Mouse (Mus musculus) forebrain, embryonic 10.5 days (tissue): Measurements from ENCODE around the gene Tpk1. TPM values are rescaled to one million over a fixed set of nuclear protein-coding genes. Genes with fewer than 3 reads are reported as not detected.

ENCODE experiments used
- DNase-seq: peaks from one replicate; pipeline ENCODE4 v3.0.0-alpha.2; 2017; ENCODE audit warnings: low spot score; ENCODE audit errors: extremely low spot score
- H3K27ac ChIP-seq: fragments of 300-500 bp; sonication (generic); 2 replicates; pipeline ENCODE4 v1.5.1; 2016; ENCODE audit warnings: mild to moderate bottlenecking
- H3K27me3 ChIP-seq: fragments of 300-500 bp; sonication (generic); 2 replicates; pipeline ENCODE4 v1.6.1; 2016; ENCODE audit warnings: mild to moderate bottlenecking; ENCODE audit not compliant: poor library complexity, severe bottlenecking
- H3K36me3 ChIP-seq: fragments of 300-500 bp; sonication (generic); replicated peaks from 2 replicates; pipeline ENCODE4 v1.6.1; 2016; ENCODE audit warnings: mild to moderate bottlenecking, moderate library complexity
- H3K4me1 ChIP-seq: fragments of 300-500 bp; sonication (generic); 2 replicates; pipeline ENCODE4 v1.6.1; 2016
- H3K4me3 ChIP-seq: fragments of 300-500 bp; sonication (generic); 2 replicates; pipeline ENCODE4 v1.5.1; 2016; ENCODE audit warnings: mild to moderate bottlenecking, moderate library complexity
- H3K9me3 ChIP-seq: fragments of 300-500 bp; sonication (generic); 2 replicates; pipeline ENCODE4 v1.6.1; 2016; ENCODE audit warnings: mild to moderate bottlenecking, moderate library complexity
- WGBS: fragments of 180-500 bp; shearing (Covaris S2); methylation state at CpG from one replicate; pipeline ENCODE4 v1.1.7; 2016; 5-methylcytosine and 5-hydroxymethylcytosine counted together
- polyA plus RNA-seq: library from polyadenylated mRNA; unstranded; fragments of >200 nt; fragmentation: Nextera tagmentation; extraction: Ambion mirVana; gene quantifications from 2 replicates; pipeline ENCODE4 v1.2.1, GENCODE M21; 2016

The Tpk1 gene
- polyA plus RNA-seq, 1 experiment from 2014 or later: 4.8 TPM

- WGBS: 87% methylated on average over 7 of the region's 7 CpGs
Measured at GRCm38 (mm10) chr6:43666611-43667400, 728 bp upstream of the Tpk1 start.

GRCm38 (mm10) chr6:43661822-43662221, 4.3 kb downstream of the Tpk1 start:
- 94% methylated on average over 2 of the region's 2 CpGs for WGBS

More at GRCm38 (mm10) chr6:43666611-43667400, 728 bp upstream of the Tpk1 start:
- Histone ChIP-seq H3K9me3 (no peaks in the 10 kb centered on the region), H3K27ac (peak overlapping the region; percentile 94), H3K4me1 (peaks cover 16% of the 10 kb centered on the region; the same call in 1 of the 2 replicates), H3K4me3 (peak overlapping the region; percentile 65), H3K27me3 (no peaks in the 10 kb centered on the region), H3K36me3 (no peaks in the 10 kb centered on the region)
- DNase-seq: no peak

DNA sequence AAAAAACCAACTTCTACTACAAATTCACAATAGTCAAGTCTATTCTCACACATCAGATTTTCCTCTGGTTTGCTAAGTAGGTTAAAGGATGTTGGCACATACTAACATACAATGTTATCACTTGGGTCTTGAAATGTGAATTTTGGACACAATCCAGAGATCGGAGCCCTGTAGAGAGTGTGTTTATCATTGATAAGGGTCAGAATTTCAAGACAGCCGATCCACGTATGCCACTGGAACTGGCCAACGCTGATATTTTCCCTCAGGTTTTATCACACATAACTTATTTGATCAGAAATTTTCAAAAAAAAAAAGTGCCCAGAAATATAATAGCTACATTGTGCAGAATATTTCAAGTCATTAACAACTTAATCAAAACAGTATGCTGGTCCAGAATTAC, 7.8 kb downstream of the Tpk1 start:
- 94% methylated on average over 4 of the region's 4 CpGs for WGBS
- Histone ChIP-seq H3K36me3 (no peaks in the 10 kb centered on the region), H3K27ac (no peak overlapping the region), H3K27me3 (no peaks in the 10 kb centered on the region), H3K9me3 (no peaks in the 10 kb centered on the region), H3K4me1 (no peaks in the 10 kb centered on the region), H3K4me3 (no peak overlapping the region)
- no peak for DNase-seq

More at GRCm38 (mm10) chr6:43661822-43662221, 4.3 kb downstream of the Tpk1 start:
- no peak for DNase-seq
- Histone ChIP-seq H3K36me3 (no peaks in the 10 kb centered on the region), H3K4me1 (peaks cover 16% of the 10 kb centered on the region; the same call in 1 of the 2 replicates), H3K27me3 (no peaks in the 10 kb centered on the region), H3K27ac (no peak overlapping the region), H3K4me3 (no peak overlapping the region), H3K9me3 (no peaks in the 10 kb centered on the region)

GRCm38 (mm10) chr6:43657845-43658244, 8.2 kb downstream of the Tpk1 start:
- H3K36me3 ChIP-seq: no peaks in the 10 kb centered on the region
- H3K4me3 ChIP-seq: no peak overlapping the region
- H3K4me1 ChIP-seq: no peaks in the 10 kb centered on the region
- DNase-seq: no peak
- H3K27ac ChIP-seq: no peak overlapping the region
- WGBS: 90% methylated on average over 3 of the region's 3 CpGs
- H3K9me3 ChIP-seq: no peaks in the 10 kb centered on the region
- H3K27me3 ChIP-seq: no peaks in the 10 kb centered on the region

DNA sequence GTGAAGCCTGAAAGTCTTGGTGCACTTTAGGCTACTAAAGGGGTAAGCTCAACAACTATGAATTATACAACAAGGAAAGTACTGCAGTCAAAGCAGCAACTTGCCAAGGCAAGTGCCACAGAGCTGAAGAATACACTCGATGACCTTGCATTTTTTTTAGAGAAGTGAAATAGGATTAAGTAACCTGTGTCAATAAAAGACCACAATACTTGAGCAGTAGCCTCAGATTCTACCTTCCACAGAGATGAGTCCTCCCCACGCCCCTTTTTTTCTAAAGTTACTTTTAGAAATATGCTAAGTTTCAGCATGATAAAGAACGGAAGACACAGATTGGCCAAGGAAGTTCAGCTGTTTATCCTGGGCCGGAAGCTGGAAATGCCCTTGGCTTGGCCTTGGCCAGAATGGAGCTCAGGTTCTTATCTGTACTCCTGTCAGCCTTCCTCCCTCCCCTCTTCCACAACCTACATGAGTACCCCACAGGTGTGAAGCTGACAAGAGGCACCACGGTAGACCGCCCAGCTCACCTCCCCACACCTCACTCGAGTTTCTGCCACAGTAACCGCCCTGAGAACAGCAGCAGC, 11.1 kb downstream of the Tpk1 start:
- 85% methylated on average over 8 of the region's 8 CpGs for WGBS

DNA sequence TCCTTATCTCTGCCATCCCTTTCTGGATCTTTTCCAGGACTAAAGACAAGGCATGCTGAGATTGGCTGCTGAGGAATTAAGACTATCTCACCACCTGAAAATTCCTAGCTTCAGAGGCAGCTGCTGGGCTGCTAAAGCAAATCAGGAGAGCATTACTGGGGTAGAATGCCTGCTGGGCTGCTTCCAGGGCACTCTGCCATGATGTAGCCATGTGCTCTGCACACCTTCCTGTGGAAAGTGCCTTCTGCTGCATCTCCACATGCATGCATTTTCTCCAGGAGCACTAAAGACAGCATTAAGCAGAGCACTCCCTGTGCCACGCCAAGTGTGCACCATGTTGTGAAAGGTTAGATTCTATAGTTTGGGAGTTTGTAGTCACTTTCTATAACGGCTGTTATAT, 16.6 kb downstream of the Tpk1 start:
- Histone ChIP-seq H3K4me3 (no peak overlapping the region), H3K36me3 (no peaks in the 10 kb centered on the region), H3K27ac (no peak overlapping the region), H3K27me3 (no peaks in the 10 kb centered on the region), H3K4me1 (no peaks in the 10 kb centered on the region), H3K9me3 (no peaks in the 10 kb centered on the region)
- DNase-seq: no peak
- 87% methylated on average over 2 of the region's 2 CpGs for WGBS

More for the DNA sequence above, 11.1 kb downstream of the Tpk1 start:
- DNase-seq: no peak
- no peak overlapping the region for H3K27ac ChIP-seq
- H3K27me3 ChIP-seq: no peaks in the 10 kb centered on the region
- no peaks in the 10 kb centered on the region for H3K4me1 ChIP-seq
- H3K4me3 ChIP-seq: no peak overlapping the region
- no peaks in the 10 kb centered on the region for H3K36me3 ChIP-seq
- no peaks in the 10 kb centered on the region for H3K9me3 ChIP-seq

GRCm38 (mm10) chr6:43645674-43646073, 20.4 kb downstream of the Tpk1 start:
- H3K27ac ChIP-seq: no peak overlapping the region
- H3K9me3 ChIP-seq: no peaks in the 10 kb centered on the region
- WGBS: 93% methylated on average over 2 of the region's 2 CpGs
- no peaks in the 10 kb centered on the region for H3K4me1 ChIP-seq
- H3K27me3 ChIP-seq: no peaks in the 10 kb centered on the region
- no peak for DNase-seq
- no peaks in the 10 kb centered on the region for H3K36me3 ChIP-seq
- no peak overlapping the region for H3K4me3 ChIP-seq

GRCm38 (mm10) chr6:43645105-43645504, 21.0 kb downstream of the Tpk1 start:
- no peaks in the 10 kb centered on the region for H3K9me3 ChIP-seq
- H3K27ac ChIP-seq: no peak overlapping the region
- H3K36me3 ChIP-seq: no peaks in the 10 kb centered on the region
- no peaks in the 10 kb centered on the region for H3K4me1 ChIP-seq
- 88% methylated on average over 1 of the region's 1 CpGs for WGBS
- H3K4me3 ChIP-seq: no peak overlapping the region
- no peaks in the 10 kb centered on the region for H3K27me3 ChIP-seq
- no peak for DNase-seq

DNA sequence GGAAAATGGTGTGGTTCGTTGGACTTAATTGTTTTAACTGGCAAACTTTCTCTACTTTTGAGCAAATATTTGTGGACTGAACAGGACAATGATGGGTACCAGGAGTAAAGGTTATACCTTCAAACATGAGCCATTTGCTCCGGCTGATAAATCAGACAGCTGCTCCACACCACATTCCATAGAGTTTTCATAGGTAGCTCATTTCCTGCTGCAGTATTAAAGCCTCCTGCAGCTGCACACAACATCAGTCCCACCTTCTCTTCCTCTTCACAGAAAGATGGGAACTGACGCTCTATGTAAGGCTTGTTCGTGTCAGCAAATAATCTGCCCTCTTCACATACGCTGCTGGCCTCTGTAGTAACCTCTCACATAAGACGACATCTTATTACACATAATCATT, 22.4 kb downstream of the Tpk1 start:
- no peaks in the 10 kb centered on the region for H3K27me3 ChIP-seq
- H3K4me3 ChIP-seq: no peak overlapping the region
- H3K36me3 ChIP-seq: no peaks in the 10 kb centered on the region
- no peaks in the 10 kb centered on the region for H3K9me3 ChIP-seq
- DNase-seq: no peak
- H3K27ac ChIP-seq: no peak overlapping the region
- 87% methylated on average over 6 of the region's 6 CpGs for WGBS
- no peaks in the 10 kb centered on the region for H3K4me1 ChIP-seq

GRCm38 (mm10) chr6:43642375-43642774, 23.7 kb downstream of the Tpk1 start:
- no peaks in the 10 kb centered on the region for H3K27me3 ChIP-seq
- no peaks in the 10 kb centered on the region for H3K4me1 ChIP-seq
- 93% methylated on average over 5 of the region's 5 CpGs for WGBS
- DNase-seq: no peak
- H3K4me3 ChIP-seq: no peak overlapping the region
- no peak overlapping the region for H3K27ac ChIP-seq
- H3K9me3 ChIP-seq: no peaks in the 10 kb centered on the region
- H3K36me3 ChIP-seq: no peaks in the 10 kb centered on the region

- H3K4me1 ChIP-seq: no peaks in the 10 kb centered on the region
- no peak for DNase-seq
- H3K27me3 ChIP-seq: no peaks in the 10 kb centered on the region
Measured at GRCm38 (mm10) chr6:43640621-43641020, 25.5 kb downstream of the Tpk1 start.

GRCm38 (mm10) chr6:43638865-43639264, 27.2 kb downstream of the Tpk1 start:
- DNase-seq: no peak
- Histone ChIP-seq H3K27ac (no peak overlapping the region), H3K4me3 (no peak overlapping the region), H3K36me3 (no peaks in the 10 kb centered on the region), H3K4me1 (no peaks in the 10 kb centered on the region), H3K9me3 (no peaks in the 10 kb centered on the region), H3K27me3 (no peaks in the 10 kb centered on the region)
- WGBS: 90% methylated on average over 1 of the region's 1 CpGs

More at GRCm38 (mm10) chr6:43640621-43641020, 25.5 kb downstream of the Tpk1 start:
- no peaks in the 10 kb centered on the region for H3K36me3 ChIP-seq
- no peak overlapping the region for H3K4me3 ChIP-seq
- H3K27ac ChIP-seq: no peak overlapping the region
- no peaks in the 10 kb centered on the region for H3K9me3 ChIP-seq

- no peak overlapping the region for H3K27ac ChIP-seq
- H3K9me3 ChIP-seq: no peaks in the 10 kb centered on the region
- DNase-seq: no peak
- no peaks in the 10 kb centered on the region for H3K27me3 ChIP-seq
- H3K36me3 ChIP-seq: no peaks in the 10 kb centered on the region
- H3K4me3 ChIP-seq: no peak overlapping the region
- no peaks in the 10 kb centered on the region for H3K4me1 ChIP-seq
- WGBS: 98% methylated on average over 3 of the region's 3 CpGs
Measured at GRCm38 (mm10) chr6:43638119-43638518, 28.0 kb downstream of the Tpk1 start.
